Mouse (Mus musculus): ENCODE data around the gene Parg.

- TF ChIP-seq EP300 (IDR thresholded peaks at IDR 0.05; ENCODE audit: low read depth in 1 of 2, low read length in 2 of 2) (no peak), POLR2A (IDR thresholded peaks at IDR 0.05; ENCODE audit: control insufficient read depth in 1 of 2, insufficient read depth in 1 of 2, low read depth in 1 of 2, low read length in 2 of 2, poor library complexity in 1 of 2) (no peak), CTCF (IDR thresholded peaks at IDR 0.05 in 2 of 3, conservative IDR thresholded peaks at IDR 0.05 in 1 of 3; ENCODE audit: control insufficient read depth in 1 of 3, insufficient read depth in 1 of 3, low read depth in 2 of 3, low read length in 3 of 3, poor library complexity in 1 of 3, severe bottlenecking in 1 of 3) (no peak), TAL1 (IDR thresholded peaks at IDR 0.05; ENCODE audit: low read length) (no peak), CHD1 (IDR thresholded peaks at IDR 0.05; ENCODE audit: low read depth, low read length) (no peak), MYC (IDR thresholded peaks at IDR 0.05; ENCODE audit: low read depth, low read length) (no peak), POLR2AphosphoS5 (IDR thresholded peaks at IDR 0.05; ENCODE audit: borderline replicate concordance, low read depth, low read length) (no peak), MAX (IDR thresholded peaks at IDR 0.05; ENCODE audit: low read length) (no peak), NRF1 (IDR thresholded peaks at IDR 0.05; ENCODE audit: insufficient read depth, low read depth, low read length, poor library complexity, severe bottlenecking) (no peak), GATA1 (IDR thresholded peaks at IDR 0.05; ENCODE audit: low read depth, low read length) (no peak), RAD21 (IDR thresholded peaks at IDR 0.05; ENCODE audit: low read depth, low read length) (no peak), USF2 (IDR thresholded peaks at IDR 0.05; ENCODE audit: borderline replicate concordance in 1 of 2, insufficient read depth in 1 of 2, low read depth in 1 of 2, low read length in 2 of 2) (no peak), USF1 (IDR thresholded peaks at IDR 0.05; ENCODE audit: low read depth, low read length) (no peak)
Observed at GRCm38 (mm10) chr14:32260830-32261229, 59.1 kb downstream of the Parg start.

Measured in MEL (cell line).